Comparison of ENCODE assay signal across 8 mouse cellular contexts in the genomic region with DNA sequence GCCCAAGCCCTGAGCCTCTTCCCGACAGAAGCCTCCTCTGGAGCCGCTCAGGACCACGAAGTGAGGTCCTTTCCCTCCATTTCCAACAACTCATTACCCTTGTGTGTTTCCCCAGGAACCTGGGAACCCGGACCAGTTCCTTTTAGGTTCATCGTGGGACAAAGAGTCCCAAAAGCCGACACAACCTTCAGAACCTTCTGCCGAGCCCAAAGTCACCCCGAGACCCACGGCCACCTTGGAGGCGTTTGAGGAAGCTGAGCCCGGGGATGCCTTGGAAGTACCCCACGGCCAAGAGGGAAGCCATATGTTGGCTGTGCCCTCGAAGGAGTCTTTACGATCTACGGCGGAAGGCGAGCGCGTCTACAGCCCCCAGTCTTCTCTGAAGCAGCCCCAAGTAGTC. TPM values are rescaled to one million over a fixed set of nuclear protein-coding genes. Genes with fewer than 3 reads are reported as not detected.
DNase-seq lines count a peak whose midpoint lies in the region; ATAC-seq and TF ChIP-seq lines count a peak whose summit lies in the region.

No protein-coding gene starts in this region.

- H3K9ac ChIP-seq in liver, embryonic 11.5 days (ENCODE audit: low read depth, low read length): no peak overlapping the region

- no peaks in the 10 kb centered on the region for H3K9me3 ChIP-seq in liver, embryonic 11.5 days (ENCODE audit: control insufficient read depth, low read length)

- H3K4me1 ChIP-seq in spleen, adult 2 months (ENCODE audit: control insufficient read depth, insufficient read depth, insufficient read length): peaks cover 4% of the 10 kb centered on the region
- peaks cover 10% of the 10 kb centered on the region for H3K4me1 ChIP-seq in liver, embryonic 11.5 days (replicated peaks; ENCODE audit: control insufficient read depth, insufficient read depth, low read length)

- peak; percentile 18 for DNase-seq in embryo, embryonic 9.5 days (ENCODE audit: extremely low spot score)
- DNase-seq in embryo, embryonic 10.5 days (ENCODE audit: low spot score): no peak
- no peak for DNase-seq in spleen, adult 2 months (ENCODE audit: low read depth in 1 of 2, low spot score in 2 of 2)
- no peak for DNase-seq in spleen, adult 18-20 months
- peak; percentile 45 for DNase-seq in liver, embryonic 11.5 days (ENCODE audit: low spot score)
- no peak for DNase-seq in layer of hippocampus, adult 2 months (ENCODE audit: low spot score in 2 of 2)
- no peak for DNase-seq in layer of hippocampus, postnatal 14 days (ENCODE audit: low spot score in 2 of 2)
- no peak for DNase-seq in adrenal gland, adult 8-10 months

- H3K4me3 ChIP-seq in spleen, adult 2 months (ENCODE audit: extremely low read depth, insufficient read depth, insufficient read length): peak overlapping the region; percentile 2; the same call in 1 of the 2 replicates
- peak overlapping the region; percentile 48 for H3K4me3 ChIP-seq in liver, embryonic 11.5 days (ENCODE audit: low read depth, low read length)
- H3K4me3 ChIP-seq in layer of hippocampus, adult 2 months: no peak overlapping the region

- no peak for TF ChIP-seq POLR2A in spleen, adult 2 months (IDR thresholded peaks at IDR 0.05; ENCODE audit: low read depth, low read length)

- H3K27me3 ChIP-seq in spleen, adult 2 months (ENCODE audit: control insufficient read depth, insufficient read depth, low read length): peaks cover 8% of the 10 kb centered on the region
- H3K27me3 ChIP-seq in liver, embryonic 11.5 days (replicated peaks; ENCODE audit: control insufficient read depth, insufficient read depth, low read length): peaks cover 24% of the 10 kb centered on the region

- H3K36me3 ChIP-seq in spleen, adult 2 months (ENCODE audit: control insufficient read depth, insufficient read depth, low read length): no peaks in the 10 kb centered on the region
- no peaks in the 10 kb centered on the region for H3K36me3 ChIP-seq in liver, embryonic 11.5 days (ENCODE audit: control insufficient read depth, insufficient read depth, low read length)

- 17% methylated on average over 19 of the region's 19 CpGs for WGBS in spleen, adult 2 months
- 6% methylated on average over 19 of the region's 19 CpGs for WGBS in liver, embryonic 11.5 days

- peak overlapping the region; percentile 77 for H3K4me2 ChIP-seq in liver, embryonic 11.5 days

- no peak for TF ChIP-seq CTCF in spleen, adult 2 months (IDR thresholded peaks at IDR 0.05; ENCODE audit: extremely low read depth, insufficient read depth, insufficient read length, insufficient replicate concordance)
- TF ChIP-seq CTCF in layer of hippocampus, adult 2 months (conservative IDR thresholded peaks at IDR 0.05): no peak

- H3K27ac ChIP-seq in spleen, adult 2 months (ENCODE audit: insufficient read depth, low read length): no peak overlapping the region
- H3K27ac ChIP-seq in liver, embryonic 11.5 days (ENCODE audit: low read depth, low read length): no peak overlapping the region
- H3K27ac ChIP-seq in layer of hippocampus, adult 2 months: no peak overlapping the region

- no peak for ATAC-seq in liver, embryonic 11.5 days (replicated peaks; ENCODE audit: low FRiP score)

RNA-seq across cellular contexts. Expression of gene Dctn1, which starts 4.3 kb away (rescaled TPM):
- polyA plus RNA-seq in spleen, adult 2 months (2012; rRNA removed): 69.0 and 85.6 TPM in 2 replicates
- 56.3 and 63.4 TPM in 2 replicates for polyA plus RNA-seq in liver, embryonic 11.5 days (2014; fragmentation: Nextera tagmentation; extraction: Ambion mirVana)
- 100 to 1,000 TPM; 400 to 422 TPM for total RNA-seq in layer of hippocampus, adult 2 months (2021)
- total RNA-seq in layer of hippocampus, postnatal 14 days (2021): 100 to 1,000 TPM; 358 to 382 TPM
- total RNA-seq in adrenal gland, adult 8-10 months (2022): 100 to 1,000 TPM; 145 to 192 (median 162) TPM

RNA-seq across cellular contexts. Expression of gene 1700003E16Rik, which starts 5.2 kb away (rescaled TPM):
- polyA plus RNA-seq in spleen, adult 2 months (2012; rRNA removed): 0.04 and 0.05 TPM in 2 replicates
- 0.08 and 0.12 TPM in 2 replicates for polyA plus RNA-seq in liver, embryonic 11.5 days (2014; fragmentation: Nextera tagmentation; extraction: Ambion mirVana)
- total RNA-seq in layer of hippocampus, adult 2 months (2021): 10 to 100 TPM; 21.8 to 21.9 TPM
- 10 to 100 TPM; 20.4 to 21.1 TPM for total RNA-seq in layer of hippocampus, postnatal 14 days (2021)
- total RNA-seq in adrenal gland, adult 8-10 months (2022): 1 to 10 TPM; 1.2 to 2.6 (median 1.9) TPM

RNA-seq across cellular contexts. Expression of gene Wdr54, which starts 5.2 kb away (rescaled TPM):
- 0.77 and 1.6 TPM in 2 replicates for polyA plus RNA-seq in spleen, adult 2 months (2012; rRNA removed)
- 2.3 and 4.3 TPM in 2 replicates for polyA plus RNA-seq in liver, embryonic 11.5 days (2014; fragmentation: Nextera tagmentation; extraction: Ambion mirVana)
- total RNA-seq in layer of hippocampus, adult 2 months (2021): 10 to 100 TPM; 25.0 to 32.0 TPM
- total RNA-seq in layer of hippocampus, postnatal 14 days (2021): 10 to 100 TPM; 24.4 to 26.0 TPM
- total RNA-seq in adrenal gland, adult 8-10 months (2022): 1 to 10 TPM; 3.2 to 6.3 (median 5.3) TPM

RNA-seq across cellular contexts. Expression of gene Rtkn, which starts 26.2 kb away (rescaled TPM):
- 3.6 and 5.7 TPM in 2 replicates for polyA plus RNA-seq in spleen, adult 2 months (2012; rRNA removed)
- polyA plus RNA-seq in liver, embryonic 11.5 days (2014; fragmentation: Nextera tagmentation; extraction: Ambion mirVana): 14.7 and 15.4 TPM in 2 replicates
- total RNA-seq in layer of hippocampus, adult 2 months (2021): 10 to 100 TPM; 80.0 to 84.0 TPM
- total RNA-seq in layer of hippocampus, postnatal 14 days (2021): 10 to 100 TPM; 61.2 to 65.1 TPM
- 10 to 100 TPM; 16.4 to 34.0 (median 19.9) TPM for total RNA-seq in adrenal gland, adult 8-10 months (2022)

RNA-seq across cellular contexts. Expression of gene Ino80b, which starts 36.2 kb away (rescaled TPM):
- polyA plus RNA-seq in spleen, adult 2 months (2012; rRNA removed): 27.1 and 53.4 TPM in 2 replicates
- polyA plus RNA-seq in liver, embryonic 11.5 days (2014; fragmentation: Nextera tagmentation; extraction: Ambion mirVana): 15.8 and 17.6 TPM in 2 replicates
- 10 to 100 TPM; 22.3 to 25.4 TPM for total RNA-seq in layer of hippocampus, adult 2 months (2021)
- 10 to 100 TPM; 24.1 TPM for total RNA-seq in layer of hippocampus, postnatal 14 days (2021)
- total RNA-seq in adrenal gland, adult 8-10 months (2022): 10 to 100 TPM; 24.9 to 32.3 (median 28.0) TPM

Comparison
In these comparisons a context has a peak if more than half of its experiments do, and no peak if none do; other contexts are left out.
1. DNase-seq: peak in embryo, embryonic 9.5 days (single experiment) and liver, embryonic 11.5 days (single experiment); none in embryo, embryonic 10.5 days (single experiment), spleen, adult 2 months (0 of 2), spleen, adult 18-20 months (0 of 2), layer of hippocampus, adult 2 months (0 of 2), layer of hippocampus, postnatal 14 days (0 of 2) and adrenal gland, adult 8-10 months (single experiment).
2. RNA of gene 1700003E16Rik, which starts 5.2 kb away (total RNA-seq): 21.8 to 21.9 TPM in layer of hippocampus, adult 2 months and 20.4 to 21.1 TPM in layer of hippocampus, postnatal 14 days; 1.2 to 2.6 TPM in adrenal gland, adult 8-10 months; every median in the first group is over 4 times any median in the second.